Mouse (Mus musculus) heart, adult 2 months (tissue): ENCODE measurements around the gene 1600014C23Rik. TPM values are rescaled to one million over a fixed set of nuclear protein-coding genes. Genes with fewer than 3 reads are reported as not detected.

Experiments used
- DNase-seq, 2 experiments: peaks; one replicate each; pipeline ENCODE4 v3.0.0; 2021
- H3K27ac ChIP-seq: fragments of 200-600 bp; 2 replicates; pipeline ENCODE4 v1.8.1; 2022
- H3K27me3 ChIP-seq: fragments of 200-500 bp; 2 replicates; pipeline ENCODE4 v1.6.1; 2012; ENCODE audit warnings: mild to moderate bottlenecking, low read length, inconsistent platforms, mixed read lengths; ENCODE audit not compliant: control insufficient read depth, insufficient read depth
- H3K36me3 ChIP-seq: fragments of 200-500 bp; 2 replicates; pipeline ENCODE4 v1.6.1; 2012; ENCODE audit warnings: low read length, inconsistent platforms; ENCODE audit not compliant: control insufficient read depth, insufficient read depth
- H3K4me1 ChIP-seq: fragments of 200-500 bp; 2 replicates; pipeline ENCODE4 v1.6.1; 2011; ENCODE audit warnings: low read length; ENCODE audit not compliant: control insufficient read depth, insufficient read depth
- H3K4me3 ChIP-seq: fragments of 200-600 bp; 2 replicates; pipeline ENCODE4 v1.8.1; 2022
- H3K79me2 ChIP-seq: fragments of 200-500 bp; replicated peaks from 2 replicates; pipeline ENCODE4 v1.6.1; 2012; ENCODE audit warnings: mild to moderate bottlenecking, inconsistent platforms, low read length, moderate library complexity, mixed read lengths; ENCODE audit not compliant: control insufficient read depth, insufficient read depth
- H3K9ac ChIP-seq: fragments of 200-500 bp; 2 replicates; pipeline ENCODE4 v1.6.1; 2012; ENCODE audit warnings: low read depth, mild to moderate bottlenecking, control low read depth, inconsistent platforms, low read length, mixed read lengths
- CTCF ChIP-seq: fragments of 200-600 bp; IDR thresholded peaks from 2 replicates; pipeline ENCODE4 v1.8.1; 2022; ENCODE audit warnings: antibody characterized with exemption, mild to moderate bottlenecking, moderate library complexity
- EP300 ChIP-seq: fragments of 200-500 bp; IDR thresholded peaks from 2 replicates; pipeline ENCODE4 v1.6.1; 2011; ENCODE audit warnings: low read depth, low read length, control low read depth; ENCODE audit not compliant: insufficient read depth
- POLR2A ChIP-seq: fragments of 200-500 bp; IDR thresholded peaks from 2 replicates; pipeline ENCODE4 v1.6.1; 2011; ENCODE audit warnings: mild to moderate bottlenecking, low read depth, low read length, control low read depth; ENCODE audit not compliant: insufficient read depth
- WGBS: fragments of 180-500 bp; shearing (Covaris S2); methylation state at CpG from one replicate; pipeline ENCODE4 v1.1.7; 2018; 5-methylcytosine and 5-hydroxymethylcytosine counted together
- intact Hi-C: fragments of 180-260 bp; cut with DNase I; formaldehyde crosslinking; loops from one replicate; pipeline ENCODE4 v1.15.1; 2025
- polyA plus RNA-seq: library from polyadenylated mRNA; depleted of rRNA; stranded (reverse); fragments of >200 nt; gene quantifications from 2 replicates; pipeline ENCODE4 v1.2.3, GENCODE M21; 2012
- total RNA-seq, 2 experiments: library from RNA; stranded (reverse); gene quantifications; 2 replicates each; pipeline ENCODE4 v1.2.3; 2021

The 1600014C23Rik gene
- total and polyA plus RNA-seq, 3 experiments = 0.66 TPM; not detected in 2

DNA sequence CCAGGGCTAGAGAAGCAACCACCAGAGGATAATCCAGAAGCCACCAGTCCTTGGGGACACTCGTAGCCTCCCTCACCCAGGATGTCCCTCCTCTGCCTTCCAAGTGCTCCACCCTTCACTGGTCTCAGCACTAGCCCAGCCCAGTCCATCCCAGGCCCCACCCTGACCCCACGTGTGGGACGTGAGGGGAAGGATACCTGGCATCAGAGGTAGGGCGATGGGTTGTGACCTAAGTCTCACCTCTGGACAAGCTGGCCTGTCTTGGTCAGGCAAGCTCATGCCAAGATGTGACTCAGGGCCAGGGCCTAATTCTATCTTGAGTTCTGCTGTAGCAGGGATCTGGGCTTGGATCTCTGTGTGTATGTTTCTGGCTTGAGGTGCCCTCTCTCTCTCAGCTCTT lies 1.2 kb upstream of the 1600014C23Rik start:
- Histone ChIP-seq H3K4me1 (peaks cover 7% of the 10 kb centered on the region), H3K4me3 (no peak overlapping the region), H3K79me2 (no peaks in the 10 kb centered on the region), H3K36me3 (no peaks in the 10 kb centered on the region), H3K27ac (peak overlapping the region; percentile 55), H3K27me3 (no peaks in the 10 kb centered on the region), H3K9ac (no peak overlapping the region)
- DNase-seq = peak; percentile 28 to 41
- intact Hi-C loops = loop anchor here (1.0 to 10.0 kb wide), 6 partner anchors 80 to 562 kb away; partner anchors contain the start of genes Dlk2, Gtpbp2 and Vegfa
- TF ChIP-seq EP300 (0 out of 2 replicates have a peak, but pooled peaks have one; percentile 12), CTCF (no peak), POLR2A (no peak)
- 62% methylated on average over 4 of the region's 4 CpGs for WGBS

DNA sequence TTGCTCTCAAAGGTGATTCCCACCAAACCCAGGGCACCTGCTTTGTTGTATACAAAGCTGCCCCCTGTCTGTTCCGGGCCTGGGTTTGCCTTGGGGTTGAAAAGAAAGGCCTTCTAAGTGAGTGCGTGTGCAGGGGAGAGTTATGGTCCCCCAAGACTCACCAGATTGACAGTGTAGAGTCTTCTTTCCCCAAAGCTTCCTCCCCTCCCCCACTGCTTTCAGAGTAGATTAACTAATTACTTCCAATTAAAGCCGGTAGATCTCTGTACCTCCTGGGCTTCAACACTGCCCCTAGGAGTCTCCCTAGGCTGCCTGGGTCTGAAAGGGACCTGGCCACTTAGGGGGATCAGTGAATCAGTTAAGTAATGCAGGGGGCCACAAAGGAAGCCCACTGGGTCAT lies 689 bp upstream of the 1600014C23Rik start:
- 63% methylated on average over 3 of the region's 3 CpGs for WGBS
- TF ChIP-seq POLR2A (no peak), EP300 (no peak), CTCF (no peak)
- Histone ChIP-seq H3K9ac (no peak overlapping the region), H3K27ac (peak overlapping the region; percentile 55), H3K4me1 (peaks cover 7% of the 10 kb centered on the region), H3K4me3 (no peak overlapping the region), H3K27me3 (no peaks in the 10 kb centered on the region), H3K79me2 (no peaks in the 10 kb centered on the region), H3K36me3 (no peaks in the 10 kb centered on the region)
- intact Hi-C loops = loop anchor here (2.0 to 10.0 kb wide), 3 partner anchors 80 to 563 kb away; partner anchors contain the start of genes Dlk2 and Gtpbp2
- DNase-seq = no peak

DNA sequence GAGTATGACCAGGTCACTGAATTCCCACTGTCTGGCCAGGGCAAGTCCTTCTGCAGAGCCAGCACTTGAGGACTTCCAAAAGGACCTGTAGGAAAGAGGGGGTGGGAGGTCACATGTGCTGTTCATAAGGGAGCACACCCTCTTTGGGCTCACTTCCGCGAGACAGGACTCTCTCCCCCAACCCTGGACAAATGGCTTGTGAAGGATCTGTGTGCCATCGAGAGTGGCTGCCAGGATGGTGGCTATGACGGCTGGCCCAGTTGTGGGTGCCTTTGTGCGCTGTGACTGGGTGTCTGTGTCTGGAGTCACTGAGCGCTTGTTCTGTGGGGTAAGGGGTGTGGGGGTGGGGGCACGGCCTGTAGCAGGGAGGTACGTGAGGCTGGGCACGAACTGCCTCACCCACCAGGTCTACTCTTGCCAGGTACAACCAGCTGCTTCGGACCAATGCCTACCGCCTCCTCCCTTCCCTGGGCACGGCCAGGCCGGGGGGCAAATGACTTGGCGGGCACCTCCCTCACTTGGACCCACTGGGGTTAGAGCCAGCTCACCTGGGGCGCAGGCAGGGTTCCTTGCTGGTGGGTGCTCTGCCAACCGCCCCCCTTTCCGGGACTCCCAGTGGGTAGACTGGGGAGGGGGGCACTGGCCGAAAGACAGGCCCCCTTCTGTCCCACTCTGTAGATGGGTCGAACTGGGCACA lies 458 bp downstream of the 1600014C23Rik start:
- peaks cover 7% of the 10 kb centered on the region for H3K4me1 ChIP-seq
- 77% methylated on average over 19 of the region's 19 CpGs for WGBS
- intact Hi-C loops = loop anchor here (5.0 to 10.0 kb wide), 2 partner anchors 432 to 564 kb away; partner anchors contain the start of genes Dlk2 and Gtpbp2
- H3K36me3 ChIP-seq = no peaks in the 10 kb centered on the region
- no peak overlapping the region for H3K9ac ChIP-seq
- no peak overlapping the region; the same call in 1 of the 2 replicates for H3K27ac ChIP-seq
- H3K4me3 ChIP-seq = peak overlapping the region; percentile 20; the same call in 1 of the 2 replicates
- TF ChIP-seq POLR2A (no peak), EP300 (no peak), CTCF (no peak)
- no peaks in the 10 kb centered on the region for H3K27me3 ChIP-seq
- no peaks in the 10 kb centered on the region for H3K79me2 ChIP-seq
- DNase-seq = no peak

DNA sequence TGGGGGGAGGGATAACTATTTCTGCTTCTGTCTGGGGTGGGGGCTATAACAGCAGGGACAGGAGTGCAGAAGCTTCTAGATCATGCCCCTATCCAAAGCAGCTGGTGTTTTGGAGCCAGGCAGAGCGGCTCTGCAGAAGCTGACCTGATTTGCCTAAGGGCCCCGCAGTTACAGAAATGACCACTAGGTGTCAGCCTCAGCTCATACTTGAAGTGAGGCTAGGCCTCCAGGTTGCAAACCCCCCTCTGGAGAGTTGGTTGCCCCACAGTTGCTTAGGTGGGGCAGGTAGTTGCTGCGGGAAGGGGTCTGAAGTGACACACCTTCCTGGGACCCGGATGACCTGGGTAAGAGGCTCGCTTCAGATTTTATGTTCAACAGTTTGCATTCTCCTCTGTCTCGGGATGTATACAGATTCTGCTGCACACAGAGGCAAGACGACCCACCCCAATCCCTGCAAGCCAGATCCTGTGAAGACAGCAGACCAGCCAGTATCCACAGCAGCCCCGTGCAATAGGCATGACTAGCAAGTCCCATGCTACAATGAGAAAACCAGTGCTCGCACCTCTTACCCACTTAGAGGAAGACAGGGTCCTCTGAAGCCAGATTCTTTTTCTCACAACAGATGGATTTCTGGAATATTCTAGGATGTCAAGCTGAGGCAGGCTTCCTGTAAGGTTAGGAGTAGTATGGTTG lies 2.3 kb downstream of the 1600014C23Rik start:
- intact Hi-C loops = loop anchor here (1.0 to 10.0 kb wide), 4 partner anchors 301 to 566 kb away; partner anchors contain the start of genes Dlk2, Gtpbp2 and Vegfa
- peak; percentile 80 to 89 for DNase-seq
- Histone ChIP-seq H3K4me3 (no peak overlapping the region), H3K4me1 (peaks cover 7% of the 10 kb centered on the region), H3K79me2 (no peaks in the 10 kb centered on the region), H3K27me3 (no peaks in the 10 kb centered on the region), H3K9ac (no peak overlapping the region), H3K27ac (no peak overlapping the region), H3K36me3 (no peaks in the 10 kb centered on the region)
- no peak; the same call in 1 of the 2 replicates for TF ChIP-seq CTCF
- peak; percentile 90; the same call in 1 of the 2 replicates for TF ChIP-seq EP300
- TF ChIP-seq POLR2A = no peak
- WGBS = 28% methylated on average over 9 of the region's 9 CpGs

DNA sequence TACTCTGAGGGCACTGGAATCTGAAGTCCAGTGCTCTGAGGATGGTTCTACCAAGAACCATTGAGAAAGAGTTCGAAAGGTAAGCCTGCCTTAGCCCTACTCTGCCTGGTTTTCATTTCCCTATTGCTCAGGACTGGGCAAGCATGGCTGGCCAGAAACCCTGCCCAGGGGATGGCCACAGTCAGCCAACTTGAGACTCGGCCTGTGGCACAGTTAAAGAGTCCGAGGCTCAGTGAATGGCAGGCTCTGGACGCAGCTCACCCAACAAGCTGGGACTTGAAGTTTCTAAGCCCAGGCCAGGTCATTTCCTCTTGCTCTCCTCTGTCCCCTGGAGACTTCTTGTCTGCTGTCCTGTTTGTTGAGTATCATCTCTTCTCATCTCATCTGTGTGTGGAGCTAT lies 2.9 kb downstream of the 1600014C23Rik start:
- TF ChIP-seq POLR2A (no peak), CTCF (no peak), EP300 (no peak)
- intact Hi-C loops = loop anchor here (1.0 to 10.0 kb wide), 4 partner anchors 302 to 567 kb away; partner anchors contain the start of genes Dlk2, Gtpbp2 and Vegfa
- DNase-seq = no peak
- Histone ChIP-seq H3K36me3 (no peaks in the 10 kb centered on the region), H3K9ac (no peak overlapping the region), H3K27ac (no peak overlapping the region), H3K79me2 (no peaks in the 10 kb centered on the region), H3K4me3 (no peak overlapping the region), H3K4me1 (peaks cover 5% of the 10 kb centered on the region), H3K27me3 (no peaks in the 10 kb centered on the region)
- 89% methylated on average over 4 of the region's 4 CpGs for WGBS
